ENCODE assay signal across 8 mouse cellular contexts in the genomic region with DNA sequence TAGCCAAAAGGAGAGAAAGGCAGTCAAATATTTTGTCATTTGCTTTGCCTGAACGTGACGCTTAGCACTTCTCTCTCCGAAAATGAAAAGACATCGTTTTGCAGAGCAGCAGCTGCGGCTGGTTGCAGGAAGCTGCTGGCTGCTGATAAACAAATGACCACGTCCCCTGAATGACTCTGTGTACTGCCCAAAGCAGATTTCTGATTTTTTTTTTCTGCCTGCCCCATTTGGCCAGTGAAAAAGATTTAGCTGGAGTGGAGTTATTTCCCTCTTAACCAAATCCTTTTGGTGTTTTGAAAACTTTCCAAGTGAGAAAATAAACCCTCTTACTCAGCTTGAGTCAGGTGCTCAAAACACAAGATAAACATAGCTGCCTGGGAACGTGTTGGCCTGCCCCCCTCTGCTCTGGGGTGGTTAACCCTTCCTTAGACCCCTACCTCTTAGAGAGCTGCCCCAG.
DNase-seq lines count a peak whose midpoint lies in the region; ATAC-seq lines count a peak whose summit lies in the region.

No protein-coding gene starts in this region.

- no peaks in the 10 kb centered on the region for H3K4me1 ChIP-seq in kidney, embryonic 14.5 days (ENCODE audit: control insufficient read depth, insufficient read depth, low read length)
- H3K4me1 ChIP-seq in heart, embryonic 16.5 days (ENCODE audit: control insufficient read depth, insufficient read depth, low read length) = peaks cover 11% of the 10 kb centered on the region

- no peaks in the 10 kb centered on the region for H3K27me3 ChIP-seq in kidney, embryonic 14.5 days (ENCODE audit: control insufficient read depth, insufficient read depth, low read length)
- no peaks in the 10 kb centered on the region for H3K27me3 ChIP-seq in heart, embryonic 16.5 days (ENCODE audit: control insufficient read depth, insufficient read depth, low read length)

- no peaks in the 10 kb centered on the region for H3K36me3 ChIP-seq in kidney, embryonic 14.5 days (ENCODE audit: control insufficient read depth, insufficient read depth, low read length)
- no peaks in the 10 kb centered on the region for H3K36me3 ChIP-seq in heart, embryonic 16.5 days (ENCODE audit: control insufficient read depth, insufficient read depth)

- no peak overlapping the region for H3K4me2 ChIP-seq in kidney, embryonic 14.5 days (replicated peaks; ENCODE audit: low read depth, low read length)
- H3K4me2 ChIP-seq in heart, embryonic 16.5 days (ENCODE audit: low read depth, low read length) = peak overlapping the region; percentile 62

- H3K9me3 ChIP-seq in kidney, embryonic 14.5 days (ENCODE audit: control insufficient read depth, low read length) = no peaks in the 10 kb centered on the region
- H3K9me3 ChIP-seq in heart, embryonic 16.5 days (replicated peaks; ENCODE audit: control insufficient read depth, low read length) = no peaks in the 10 kb centered on the region

- peak; percentile 24 for DNase-seq in kidney, postnatal 10 days
- DNase-seq in brain, adult 2 months (ENCODE audit: low read depth, low spot score) = peak; percentile 69
- DNase-seq in lung, postnatal 4 days = peak; percentile 29 to 50
- DNase-seq in adrenal gland, adult 2 months = no peak
- DNase-seq in spleen, adult 12 weeks (ENCODE audit: low spot score) = no peak

- no peak for ATAC-seq in kidney, embryonic 14.5 days (ENCODE audit: low FRiP score, low TSS enrichment)
- peak; percentile 55; the same call in 1 of the 2 replicates for ATAC-seq in heart, embryonic 16.5 days (replicated peaks; ENCODE audit: extremely low read depth, insufficient read depth, low FRiP score)
- no peak for ATAC-seq in inflammation-experienced regulatory T-cells, adult 6 months

- WGBS in kidney, embryonic 14.5 days = 12% methylated on average over 7 of the region's 7 CpGs
- WGBS in heart, embryonic 16.5 days = 1% methylated on average over 7 of the region's 7 CpGs

- H3K9ac ChIP-seq in kidney, embryonic 14.5 days (ENCODE audit: low read depth, low read length) = no peak overlapping the region
- H3K9ac ChIP-seq in heart, embryonic 16.5 days (ENCODE audit: low read length) = peak overlapping the region; percentile 56

- H3K27ac ChIP-seq in kidney, embryonic 14.5 days (ENCODE audit: low read depth, low read length) = no peak overlapping the region
- H3K27ac ChIP-seq in heart, embryonic 16.5 days (ENCODE audit: low read length) = peak overlapping the region; percentile 69

- no peak overlapping the region for H3K4me3 ChIP-seq in kidney, embryonic 14.5 days (ENCODE audit: low read length)
- peak overlapping the region; percentile 36 for H3K4me3 ChIP-seq in heart, embryonic 16.5 days (ENCODE audit: low read length)

Comparison
In these comparisons a context has a peak if more than half of its experiments do, and no peak if none do; other contexts are left out.
1. DNase-seq: peak in kidney, postnatal 10 days (single experiment), brain, adult 2 months (single experiment) and lung, postnatal 4 days (2 of 2); none in adrenal gland, adult 2 months (single experiment) and spleen, adult 12 weeks (single experiment).